Mouse (Mus musculus): ENCODE results near the gene Pnkd. TPM values are rescaled to one million over a fixed set of nuclear protein-coding genes. Genes with fewer than 3 reads are reported as not detected.

The Pnkd gene
- polyA plus RNA-seq, 1 experiment from 2014 or later: 320 TPM

DNA sequence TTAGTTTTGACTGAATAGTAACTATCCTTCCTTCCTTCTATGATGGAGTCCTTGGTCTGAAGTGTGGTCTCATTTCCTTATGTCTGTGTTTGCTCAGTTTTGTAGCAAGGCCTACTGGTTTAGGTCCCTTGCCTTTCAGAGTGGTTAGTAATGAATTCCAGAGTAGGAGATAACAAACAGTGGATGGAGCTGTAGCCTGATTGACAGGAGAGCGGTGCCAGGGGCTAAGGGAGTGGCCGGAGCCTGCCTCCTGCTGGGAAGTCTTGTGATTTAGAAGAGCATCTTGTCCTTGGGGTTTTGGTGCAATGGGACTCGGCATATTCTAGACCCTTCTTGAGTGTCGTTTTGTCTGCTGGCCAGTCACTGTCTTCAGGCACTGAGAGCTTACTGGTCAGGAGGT lies 27.9 kb upstream of the Pnkd start:
- H3K27ac ChIP-seq (replicated peaks in 1 of 2; ENCODE audit: control insufficient read depth in 1 of 2, insufficient read depth in 1 of 2, low read depth in 2 of 2, low read length in 2 of 2): peak overlapping the region; percentile 28 to 57
- H3K36me3 ChIP-seq (ENCODE audit: control insufficient read depth, insufficient read depth, low read length): peaks cover 95% of the 10 kb centered on the region
- 26% methylated on average over 4 of the region's 4 CpGs for WGBS

DNA sequence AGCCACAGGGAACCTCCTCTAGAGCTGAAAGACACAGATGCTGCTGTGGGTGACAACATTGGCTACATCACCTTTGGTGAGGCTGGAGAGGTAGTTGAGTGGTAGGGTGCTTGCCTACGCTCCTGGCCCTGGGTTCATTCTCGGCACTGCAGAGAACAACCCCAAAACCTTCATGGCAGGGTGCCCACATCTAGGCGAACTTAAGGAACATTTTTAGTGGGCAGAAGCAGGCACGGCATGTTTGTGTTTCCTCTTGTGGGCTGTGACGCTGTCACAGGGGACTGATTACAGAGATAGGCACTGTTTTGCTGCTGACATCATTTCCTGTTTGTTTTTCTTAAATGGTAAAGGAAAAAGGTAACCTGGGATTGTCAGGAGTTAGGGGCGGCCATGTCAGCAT lies 22.2 kb upstream of the Pnkd start:
- Histone ChIP-seq H3K4me2 (ENCODE audit: low read length) (no peak overlapping the region), H3K36me3 (ENCODE audit: control insufficient read depth, insufficient read depth, low read length) (peaks cover 95% of the 10 kb centered on the region), H3K9ac (ENCODE audit: low read length) (no peak overlapping the region), H3K27me3 (ENCODE audit: control insufficient read depth, insufficient read depth, low read length) (no peaks in the 10 kb centered on the region), H3K4me3 (ENCODE audit: control insufficient read depth in 1 of 2, insufficient read depth in 1 of 2, low read depth in 1 of 2, low read length in 2 of 2) (no peak overlapping the region), H3K4me1 (ENCODE audit: control insufficient read depth in 2 of 2, insufficient read depth in 2 of 2, low read length in 2 of 2) (peaks cover 0 to 2% of the 10 kb centered on the region in 2 experiments; a peak in 1 of 4 replicates), H3K27ac (replicated peaks in 1 of 2; ENCODE audit: control insufficient read depth in 1 of 2, insufficient read depth in 1 of 2, low read depth in 2 of 2, low read length in 2 of 2) (no peak overlapping the region; a peak in 1 of 4 replicates), H3K9me3 (ENCODE audit: control insufficient read depth, low read length) (no peaks in the 10 kb centered on the region)
- ATAC-seq (ENCODE audit: insufficient number of reproducible peaks, insufficient read depth, low FRiP score, low read depth): no peak
- 68% methylated on average over 6 of the region's 6 CpGs for WGBS

More for the DNA sequence above, 27.9 kb upstream of the Pnkd start:
- no peak overlapping the region for H3K4me3 ChIP-seq (ENCODE audit: control insufficient read depth in 1 of 2, insufficient read depth in 1 of 2, low read depth in 1 of 2, low read length in 2 of 2)
- H3K4me1 ChIP-seq (ENCODE audit: control insufficient read depth in 2 of 2, insufficient read depth in 2 of 2, low read length in 2 of 2): peaks cover 6 to 15% of the 10 kb centered on the region in 2 experiments
- H3K9ac ChIP-seq (ENCODE audit: low read length): no peak overlapping the region
- no peaks in the 10 kb centered on the region for H3K9me3 ChIP-seq (ENCODE audit: control insufficient read depth, low read length)
- H3K27me3 ChIP-seq (ENCODE audit: control insufficient read depth, insufficient read depth, low read length): no peaks in the 10 kb centered on the region
- H3K4me2 ChIP-seq (ENCODE audit: low read length): no peak overlapping the region
- no peak for ATAC-seq (ENCODE audit: insufficient number of reproducible peaks, insufficient read depth, low FRiP score, low read depth)

DNA sequence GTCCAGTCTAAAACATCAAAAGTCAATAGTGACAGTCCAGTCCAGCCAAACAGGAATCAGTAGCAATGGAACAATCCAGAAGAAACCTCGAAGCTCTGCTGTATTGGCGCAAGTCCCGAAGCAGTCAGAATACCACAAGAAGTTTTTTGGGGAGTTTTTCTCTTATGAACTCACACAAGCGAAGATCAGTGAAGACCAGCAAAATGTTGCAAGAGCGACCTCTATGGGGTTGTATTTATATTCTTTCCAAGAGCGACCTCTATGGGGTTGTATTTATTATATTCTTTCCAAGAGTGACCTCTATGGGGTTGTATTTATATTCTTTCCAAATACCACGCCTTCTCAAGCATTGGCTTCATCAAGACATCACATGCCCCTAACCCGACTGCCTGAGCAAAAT lies 16.0 kb upstream of the Pnkd start:
- Histone ChIP-seq H3K27ac (replicated peaks in 1 of 2; ENCODE audit: control insufficient read depth in 1 of 2, insufficient read depth in 1 of 2, low read depth in 2 of 2, low read length in 2 of 2) (no peak overlapping the region), H3K9ac (ENCODE audit: low read length) (no peak overlapping the region), H3K4me2 (ENCODE audit: low read length) (no peak overlapping the region), H3K9me3 (ENCODE audit: control insufficient read depth, low read length) (no peaks in the 10 kb centered on the region), H3K4me3 (ENCODE audit: control insufficient read depth in 1 of 2, insufficient read depth in 1 of 2, low read depth in 1 of 2, low read length in 2 of 2) (no peak overlapping the region), H3K36me3 (ENCODE audit: control insufficient read depth, insufficient read depth, low read length) (peaks cover 55% of the 10 kb centered on the region), H3K4me1 (ENCODE audit: control insufficient read depth in 2 of 2, insufficient read depth in 2 of 2, low read length in 2 of 2) (peaks cover 3 to 29% of the 10 kb centered on the region in 2 experiments), H3K27me3 (ENCODE audit: control insufficient read depth, insufficient read depth, low read length) (no peaks in the 10 kb centered on the region)
- 89% methylated on average over 8 of the region's 8 CpGs for WGBS
- ATAC-seq (ENCODE audit: insufficient number of reproducible peaks, insufficient read depth, low FRiP score, low read depth): no peak

DNA sequence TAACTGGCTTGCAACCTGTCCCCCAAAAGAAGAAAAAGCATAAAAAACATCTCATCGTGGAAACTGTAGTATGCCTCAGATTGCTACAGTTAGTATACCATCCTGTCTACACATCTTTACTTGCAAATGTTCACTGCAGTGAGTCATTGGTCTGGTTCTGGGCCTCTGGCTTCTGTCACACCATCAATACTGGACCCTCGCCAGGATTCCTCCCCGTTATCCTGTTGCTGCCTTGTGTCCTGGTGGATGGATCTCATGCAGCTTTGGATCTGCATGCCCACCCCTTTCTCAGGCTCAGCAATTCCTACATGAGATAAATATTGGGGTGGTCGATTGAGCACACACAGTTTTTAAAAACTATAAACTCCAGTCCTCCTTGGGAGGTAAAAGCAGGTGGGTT lies 13.1 kb upstream of the Pnkd start:
- Histone ChIP-seq H3K9me3 (ENCODE audit: control insufficient read depth, low read length) (no peaks in the 10 kb centered on the region), H3K4me3 (ENCODE audit: control insufficient read depth in 1 of 2, insufficient read depth in 1 of 2, low read depth in 1 of 2, low read length in 2 of 2) (no peak overlapping the region), H3K9ac (ENCODE audit: low read length) (no peak overlapping the region), H3K27me3 (ENCODE audit: control insufficient read depth, insufficient read depth, low read length) (no peaks in the 10 kb centered on the region), H3K27ac (replicated peaks in 1 of 2; ENCODE audit: control insufficient read depth in 1 of 2, insufficient read depth in 1 of 2, low read depth in 2 of 2, low read length in 2 of 2) (peak overlapping the region in 1 of 2 experiments; percentile 61; a peak in 2 of 4 replicates), H3K4me2 (ENCODE audit: low read length) (no peak overlapping the region), H3K4me1 (ENCODE audit: control insufficient read depth in 2 of 2, insufficient read depth in 2 of 2, low read length in 2 of 2) (peaks cover 18 to 52% of the 10 kb centered on the region in 2 experiments), H3K36me3 (ENCODE audit: control insufficient read depth, insufficient read depth, low read length) (peaks cover 26% of the 10 kb centered on the region)
- WGBS: 8% methylated on average over 4 of the region's 4 CpGs
- no peak for ATAC-seq (ENCODE audit: insufficient number of reproducible peaks, insufficient read depth, low FRiP score, low read depth)

DNA sequence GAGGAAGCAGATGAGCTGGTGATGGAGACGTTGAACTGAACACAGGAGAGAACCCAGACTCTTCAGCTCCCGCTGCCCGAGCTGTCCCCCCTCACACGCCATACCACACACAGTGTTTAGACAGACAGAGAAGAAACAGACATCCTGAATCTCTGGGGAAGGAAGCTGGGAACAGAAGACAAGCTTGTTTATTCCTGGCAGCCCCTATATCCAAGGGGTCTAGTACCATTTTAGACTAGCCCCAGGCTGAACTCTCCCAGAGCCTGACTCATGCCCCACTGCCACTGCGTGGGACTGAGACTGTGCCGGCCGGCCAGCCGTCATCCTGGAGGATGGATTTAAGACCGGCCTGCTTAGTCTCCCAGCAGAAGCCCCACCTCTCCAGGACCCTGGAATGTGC lies 9.7 kb upstream of the Pnkd start:
- no peaks in the 10 kb centered on the region for H3K27me3 ChIP-seq (ENCODE audit: control insufficient read depth, insufficient read depth, low read length)
- H3K9me3 ChIP-seq (ENCODE audit: control insufficient read depth, low read length): no peaks in the 10 kb centered on the region
- WGBS: 4% methylated on average over 9 of the region's 9 CpGs
- peak; percentile 45 for ATAC-seq (ENCODE audit: insufficient number of reproducible peaks, insufficient read depth, low FRiP score, low read depth)
- peak overlapping the region; percentile 3; the same call in 1 of the 2 replicates for H3K4me2 ChIP-seq (ENCODE audit: low read length)
- H3K36me3 ChIP-seq (ENCODE audit: control insufficient read depth, insufficient read depth, low read length): peaks cover 13% of the 10 kb centered on the region
- no peak overlapping the region for H3K4me3 ChIP-seq (ENCODE audit: control insufficient read depth in 1 of 2, insufficient read depth in 1 of 2, low read depth in 1 of 2, low read length in 2 of 2)
- peak overlapping the region; percentile 19 to 34; a peak in 3 of 4 replicates for H3K27ac ChIP-seq (replicated peaks in 1 of 2; ENCODE audit: control insufficient read depth in 1 of 2, insufficient read depth in 1 of 2, low read depth in 2 of 2, low read length in 2 of 2)
- H3K4me1 ChIP-seq (ENCODE audit: control insufficient read depth in 2 of 2, insufficient read depth in 2 of 2, low read length in 2 of 2): peaks cover 26 to 55% of the 10 kb centered on the region in 2 experiments
- H3K9ac ChIP-seq (ENCODE audit: low read length): no peak overlapping the region

DNA sequence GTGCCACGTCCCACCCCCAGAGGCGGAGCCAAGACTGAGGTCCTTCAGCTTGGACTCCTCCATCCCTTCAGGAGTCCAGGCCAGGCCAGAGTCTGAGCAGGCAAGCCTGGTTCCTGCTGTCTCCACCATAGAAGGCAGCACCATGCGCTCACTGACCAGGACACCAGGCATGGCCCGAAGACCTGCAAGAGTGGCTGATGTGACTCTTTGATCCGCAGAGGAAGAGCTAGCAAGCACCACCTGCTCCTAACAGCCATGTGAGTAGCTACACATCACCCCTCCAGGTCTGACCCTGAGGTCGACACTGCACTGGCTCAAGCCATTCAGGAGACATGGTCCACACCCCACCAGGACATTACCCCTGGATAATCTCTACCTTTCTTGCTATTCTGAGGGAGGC lies 7.7 kb upstream of the Pnkd start:
- Histone ChIP-seq H3K9me3 (ENCODE audit: control insufficient read depth, low read length) (no peaks in the 10 kb centered on the region), H3K4me1 (ENCODE audit: control insufficient read depth in 2 of 2, insufficient read depth in 2 of 2, low read length in 2 of 2) (peaks cover 23 to 35% of the 10 kb centered on the region in 2 experiments), H3K4me2 (ENCODE audit: low read length) (no peak overlapping the region), H3K36me3 (ENCODE audit: control insufficient read depth, insufficient read depth, low read length) (peaks cover 34% of the 10 kb centered on the region), H3K9ac (ENCODE audit: low read length) (no peak overlapping the region), H3K27ac (replicated peaks in 1 of 2; ENCODE audit: control insufficient read depth in 1 of 2, insufficient read depth in 1 of 2, low read depth in 2 of 2, low read length in 2 of 2) (no peak overlapping the region), H3K4me3 (ENCODE audit: control insufficient read depth in 1 of 2, insufficient read depth in 1 of 2, low read depth in 1 of 2, low read length in 2 of 2) (no peak overlapping the region), H3K27me3 (ENCODE audit: control insufficient read depth, insufficient read depth, low read length) (no peaks in the 10 kb centered on the region)
- 0 out of 2 replicates have a peak, but pooled peaks have one; percentile 10 for ATAC-seq (ENCODE audit: insufficient number of reproducible peaks, insufficient read depth, low FRiP score, low read depth)
- 69% methylated on average over 6 of the region's 6 CpGs for WGBS

DNA sequence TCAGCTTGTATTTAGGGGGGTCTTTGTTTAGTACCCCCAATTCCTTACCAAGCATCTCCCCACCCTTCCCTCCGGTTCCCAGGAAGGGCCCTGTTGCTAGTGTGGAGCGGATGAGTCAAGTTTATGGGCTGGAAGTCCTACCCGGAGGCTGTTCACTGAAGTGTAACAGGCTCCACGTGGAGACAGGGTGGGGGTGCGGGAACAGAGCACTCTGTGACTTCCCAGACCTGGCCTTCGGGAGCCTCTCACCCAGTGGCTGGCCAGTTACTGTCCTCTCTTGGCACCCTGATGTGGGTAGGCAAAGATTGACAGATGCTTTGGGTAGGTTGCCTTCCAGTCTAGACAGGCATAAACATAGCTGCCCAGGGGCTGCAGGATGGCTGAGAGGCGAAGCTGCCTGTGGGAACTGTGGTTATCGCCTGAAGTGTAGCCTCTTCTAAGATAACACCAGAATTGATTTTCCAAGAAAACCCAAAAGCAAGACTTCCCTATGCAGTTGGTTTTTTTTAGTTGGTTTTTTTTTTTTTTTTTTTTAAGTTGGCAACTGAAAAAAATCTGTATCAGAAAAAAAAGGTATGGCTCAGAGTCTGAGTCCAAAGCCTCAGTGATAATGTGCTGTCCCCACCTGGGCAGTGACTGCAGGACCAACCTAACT lies 6.7 kb upstream of the Pnkd start:
- no peak overlapping the region for H3K4me2 ChIP-seq (ENCODE audit: low read length)
- no peaks in the 10 kb centered on the region for H3K27me3 ChIP-seq (ENCODE audit: control insufficient read depth, insufficient read depth, low read length)
- ATAC-seq (ENCODE audit: insufficient number of reproducible peaks, insufficient read depth, low FRiP score, low read depth): no peak
- WGBS: 50% methylated on average over 8 of the region's 8 CpGs
- no peak overlapping the region for H3K4me3 ChIP-seq (ENCODE audit: control insufficient read depth in 1 of 2, insufficient read depth in 1 of 2, low read depth in 1 of 2, low read length in 2 of 2)
- H3K9ac ChIP-seq (ENCODE audit: low read length): no peak overlapping the region
- H3K4me1 ChIP-seq (ENCODE audit: control insufficient read depth in 2 of 2, insufficient read depth in 2 of 2, low read length in 2 of 2): peaks cover 23 to 36% of the 10 kb centered on the region in 2 experiments
- no peak overlapping the region for H3K27ac ChIP-seq (replicated peaks in 1 of 2; ENCODE audit: control insufficient read depth in 1 of 2, insufficient read depth in 1 of 2, low read depth in 2 of 2, low read length in 2 of 2)
- H3K9me3 ChIP-seq (ENCODE audit: control insufficient read depth, low read length): no peaks in the 10 kb centered on the region
- peaks cover 43% of the 10 kb centered on the region for H3K36me3 ChIP-seq (ENCODE audit: control insufficient read depth, insufficient read depth, low read length)

DNA sequence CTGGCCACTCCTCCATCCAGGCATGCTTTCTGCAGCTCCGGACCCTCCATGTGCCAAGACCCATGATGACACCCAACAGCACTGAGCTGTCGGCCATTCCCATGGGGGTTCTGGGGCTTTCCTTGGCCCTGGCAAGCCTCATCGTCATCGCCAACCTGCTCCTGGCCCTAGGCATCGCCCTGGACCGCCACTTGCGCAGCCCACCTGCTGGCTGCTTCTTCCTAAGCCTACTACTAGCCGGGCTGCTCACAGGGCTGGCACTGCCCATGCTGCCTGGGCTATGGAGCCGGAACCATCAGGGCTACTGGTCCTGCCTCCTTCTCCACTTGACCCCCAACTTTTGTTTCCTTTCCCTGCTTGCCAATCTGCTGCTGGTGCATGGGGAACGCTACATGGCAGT lies 6.2 kb upstream of the Pnkd start, which contains the start of gene Gpbar1:
Gene Gpbar1 (plus strand): TSS at position 13 of the 400 bp plus-strand sequence.
- no peak within 1 kb of the TSS for H3K4me3 ChIP-seq (ENCODE audit: control insufficient read depth in 1 of 2, insufficient read depth in 1 of 2, low read depth in 1 of 2, low read length in 2 of 2)
- WGBS: 87% methylated on average over 10 of the region's 10 CpGs
- H3K4me2 ChIP-seq (ENCODE audit: low read length): no peak within 1 kb of the TSS
- H3K4me1 ChIP-seq (ENCODE audit: control insufficient read depth in 2 of 2, insufficient read depth in 2 of 2, low read length in 2 of 2): peaks cover 23 to 35% of the 10 kb centered on the region in 2 experiments
- no peak within 1 kb of the TSS for H3K27ac ChIP-seq (replicated peaks in 1 of 2; ENCODE audit: control insufficient read depth in 1 of 2, insufficient read depth in 1 of 2, low read depth in 2 of 2, low read length in 2 of 2)
- no peaks in the 10 kb centered on the region for H3K9me3 ChIP-seq (ENCODE audit: control insufficient read depth, low read length)
- no peak for ATAC-seq (ENCODE audit: insufficient number of reproducible peaks, insufficient read depth, low FRiP score, low read depth)
- H3K36me3 ChIP-seq (ENCODE audit: control insufficient read depth, insufficient read depth, low read length): peaks cover 46% of the 10 kb centered on the region
- no peak within 1 kb of the TSS for H3K9ac ChIP-seq (ENCODE audit: low read length)
- H3K27me3 ChIP-seq (ENCODE audit: control insufficient read depth, insufficient read depth, low read length): no peaks in the 10 kb centered on the region

All from heart, embryonic 14.5 days (tissue).